Mouse (Mus musculus): Measurements from ENCODE around the gene Gabbr2. TPM values are rescaled to one million over a fixed set of nuclear protein-coding genes. Genes with fewer than 3 reads are reported as not detected.
"Not testable (repeated sequence)": the region's sequence is repeated elsewhere in the genome, so short reads cannot be mapped to it uniquely, and the experiment has no call there.

The Gabbr2 gene
- polyA plus RNA-seq, 1 experiment from 2014 or later, result 0.14 TPM

- TF ChIP-seq CTCF (IDR thresholded peaks at IDR 0.05; ENCODE audit: low read depth), result peak; percentile 76
- ATAC-seq, result peak; percentile 95
- Histone ChIP-seq H3K27me3 (replicated peaks; ENCODE audit: control insufficient read depth, insufficient read depth, low read length) (0 out of 2 replicates have a peak, but pooled peaks cover 4% of the 10 kb centered on the region), H3K36me3 (ENCODE audit: control insufficient read depth, insufficient read depth) (no peaks in the 10 kb centered on the region; the same call in 1 of the 2 replicates), H3K9me3 (ENCODE audit: control insufficient read depth) (no peaks in the 10 kb centered on the region), H3K4me3 (ENCODE audit: low read depth, low read length) (peak within 1 kb of the TSS; percentile 75), H3K9ac (ENCODE audit: low read depth, low read length) (peak within 1 kb of the TSS; percentile 83), H3K27ac (ENCODE audit: low read depth, low read length) (peak within 1 kb of the TSS; percentile 87), H3K4me1 (replicated peaks; ENCODE audit: control insufficient read depth, insufficient read depth, low read length) (peaks cover 8% of the 10 kb centered on the region; the same call in 1 of the 2 replicates), H3K4me2 (replicated peaks; ENCODE audit: low read depth) (peak within 1 kb of the TSS; percentile 91)
- under 1% methylated on average over 64 of the region's 69 CpGs for WGBS
These were observed 341.5 kb downstream of the Gabbr2 start, which contains the start of gene Tbc1d2 for GRCm38 (mm10) chr4:46650086-46650753. Gene Tbc1d2, minus strand, starts transcription at chr4:46650209.

- Histone ChIP-seq H3K27me3 (replicated peaks; ENCODE audit: control insufficient read depth, insufficient read depth, low read length) (0 out of 2 replicates have a peak, but pooled peaks cover 4% of the 10 kb centered on the region), H3K9me3 (ENCODE audit: control insufficient read depth) (no peaks in the 10 kb centered on the region), H3K4me1 (replicated peaks; ENCODE audit: control insufficient read depth, insufficient read depth, low read length) (peaks cover 8% of the 10 kb centered on the region; the same call in 1 of the 2 replicates), H3K4me3 (ENCODE audit: low read depth, low read length) (peak overlapping the region; percentile 75), H3K27ac (ENCODE audit: low read depth, low read length) (peak overlapping the region; percentile 87; the same call in 1 of the 2 replicates), H3K36me3 (ENCODE audit: control insufficient read depth, insufficient read depth) (no peaks in the 10 kb centered on the region; the same call in 1 of the 2 replicates), H3K9ac (ENCODE audit: low read depth, low read length) (peak overlapping the region; percentile 83; the same call in 1 of the 2 replicates), H3K4me2 (replicated peaks; ENCODE audit: low read depth) (peak overlapping the region; percentile 91)
- 0 out of 2 replicates have a peak, but pooled peaks have one; percentile 25 for ATAC-seq
- TF ChIP-seq CTCF (IDR thresholded peaks at IDR 0.05; ENCODE audit: low read depth), result no peak
- 31% methylated on average over 4 of the region's 4 CpGs for WGBS
These were observed 342.5 kb downstream of the Gabbr2 start for GRCm38 (mm10) chr4:46649161-46649560.

- H3K27me3 ChIP-seq (replicated peaks; ENCODE audit: control insufficient read depth, insufficient read depth, low read length), result no peaks in the 10 kb centered on the region
- no peaks in the 10 kb centered on the region for H3K9me3 ChIP-seq (ENCODE audit: control insufficient read depth)
- no peak for TF ChIP-seq CTCF (IDR thresholded peaks at IDR 0.05; ENCODE audit: low read depth)
- 75% methylated on average over 8 of the region's 8 CpGs for WGBS
- peak overlapping the region; percentile 72 for H3K27ac ChIP-seq (ENCODE audit: low read depth, low read length)
- no peak overlapping the region for H3K4me3 ChIP-seq (ENCODE audit: low read depth, low read length)
- H3K9ac ChIP-seq (ENCODE audit: low read depth, low read length), result no peak overlapping the region
- no peak for ATAC-seq
- no peaks in the 10 kb centered on the region; the same call in 1 of the 2 replicates for H3K36me3 ChIP-seq (ENCODE audit: control insufficient read depth, insufficient read depth)
- H3K4me1 ChIP-seq (replicated peaks; ENCODE audit: control insufficient read depth, insufficient read depth, low read length), result peaks cover under 1% of the 10 kb centered on the region; the same call in 1 of the 2 replicates
- no peak overlapping the region for H3K4me2 ChIP-seq (replicated peaks; ENCODE audit: low read depth)
These were observed 348.0 kb downstream of the Gabbr2 start for GRCm38 (mm10) chr4:46643676-46644112.

DNA sequence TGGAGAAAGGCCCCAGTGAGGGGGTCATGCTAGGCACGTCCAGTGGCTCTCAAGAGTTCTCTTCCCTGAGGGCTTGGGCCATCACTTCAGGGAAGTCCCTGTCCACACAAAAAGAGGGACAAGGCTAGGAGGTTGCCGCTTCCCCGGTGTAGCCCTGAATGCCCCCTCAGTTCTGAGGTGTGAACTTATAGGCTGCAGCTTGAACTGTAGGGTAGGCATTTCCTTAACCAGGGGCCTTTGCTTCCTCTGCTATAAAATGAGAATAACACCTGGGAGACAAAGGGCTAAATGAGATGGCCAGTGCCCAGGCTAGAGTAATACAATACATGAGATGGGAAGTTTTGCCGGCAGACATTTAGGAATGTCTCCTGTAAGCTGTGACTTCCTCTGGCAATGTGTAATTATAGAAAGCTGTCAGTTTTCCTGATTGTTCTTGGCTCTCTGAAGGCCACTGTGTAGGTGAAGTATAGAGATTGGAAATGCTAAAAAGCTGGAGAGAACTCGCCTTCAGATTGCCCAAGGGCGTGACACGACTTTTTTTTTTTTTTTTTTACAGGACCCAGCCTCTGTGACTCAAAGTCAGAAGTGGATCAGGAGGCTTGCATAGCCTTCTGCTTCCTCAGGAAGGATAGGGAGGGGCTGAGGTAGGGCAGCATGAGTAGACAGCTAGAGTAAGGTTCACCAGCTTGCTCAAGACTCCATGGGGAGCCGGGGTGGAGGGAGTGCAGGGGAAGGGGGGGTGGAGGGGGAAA is 348.6 kb downstream of the Gabbr2 start:
- Histone ChIP-seq H3K27me3 (replicated peaks; ENCODE audit: control insufficient read depth, insufficient read depth, low read length) (no peaks in the 10 kb centered on the region), H3K4me1 (replicated peaks; ENCODE audit: control insufficient read depth, insufficient read depth, low read length) (no peaks in the 10 kb centered on the region; the same call in 1 of the 2 replicates), H3K4me3 (ENCODE audit: low read depth, low read length) (no peak overlapping the region), H3K27ac (ENCODE audit: low read depth, low read length) (peak overlapping the region; percentile 72), H3K9me3 (ENCODE audit: control insufficient read depth) (no peaks in the 10 kb centered on the region), H3K36me3 (ENCODE audit: control insufficient read depth, insufficient read depth) (no peaks in the 10 kb centered on the region; the same call in 1 of the 2 replicates), H3K9ac (ENCODE audit: low read depth, low read length) (no peak overlapping the region), H3K4me2 (replicated peaks; ENCODE audit: low read depth) (no peak overlapping the region)
- 54% methylated on average over 8 of the region's 8 CpGs for WGBS
- ATAC-seq, result peak; percentile 92
- TF ChIP-seq CTCF (IDR thresholded peaks at IDR 0.05; ENCODE audit: low read depth), result no peak

DNA sequence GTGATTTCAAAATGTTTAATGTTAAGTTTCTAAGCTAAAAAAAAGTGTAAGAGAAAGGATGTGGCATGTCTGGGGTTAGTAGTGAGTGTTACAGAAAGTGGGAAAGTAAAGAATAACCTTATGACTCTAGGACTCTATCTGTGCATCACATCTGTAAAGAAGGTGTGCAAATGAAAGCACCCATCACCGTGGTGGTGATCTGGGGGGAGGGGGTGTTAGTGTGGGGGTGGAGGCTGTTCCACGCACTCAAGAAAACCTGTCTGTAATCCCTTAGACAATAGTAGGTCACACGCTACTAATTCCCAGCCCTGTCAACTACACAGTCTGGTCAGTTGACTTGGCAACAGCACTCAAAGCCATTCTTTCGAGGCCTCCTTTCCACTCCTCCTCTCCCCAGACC is 350.4 kb downstream of the Gabbr2 start:
- ATAC-seq, result no peak
- no peak for TF ChIP-seq CTCF (IDR thresholded peaks at IDR 0.05; ENCODE audit: low read depth)
- Histone ChIP-seq H3K4me2 (replicated peaks; ENCODE audit: low read depth) (no peak overlapping the region), H3K4me1 (replicated peaks; ENCODE audit: control insufficient read depth, insufficient read depth, low read length) (no peaks in the 10 kb centered on the region; the same call in 1 of the 2 replicates), H3K27me3 (replicated peaks; ENCODE audit: control insufficient read depth, insufficient read depth, low read length) (no peaks in the 10 kb centered on the region), H3K9me3 (ENCODE audit: control insufficient read depth) (no peaks in the 10 kb centered on the region), H3K9ac (ENCODE audit: low read depth, low read length) (no peak overlapping the region), H3K36me3 (ENCODE audit: control insufficient read depth, insufficient read depth) (no peaks in the 10 kb centered on the region; the same call in 1 of the 2 replicates), H3K4me3 (ENCODE audit: low read depth, low read length) (no peak overlapping the region), H3K27ac (ENCODE audit: low read depth, low read length) (no peak overlapping the region)
- WGBS, result 77% methylated on average over 4 of the region's 4 CpGs

- Histone ChIP-seq H3K4me3 (ENCODE audit: low read depth, low read length) (no peak overlapping the region), H3K9ac (ENCODE audit: low read depth, low read length) (no peak overlapping the region), H3K27me3 (replicated peaks; ENCODE audit: control insufficient read depth, insufficient read depth, low read length) (no peaks in the 10 kb centered on the region), H3K4me2 (replicated peaks; ENCODE audit: low read depth) (no peak overlapping the region), H3K36me3 (ENCODE audit: control insufficient read depth, insufficient read depth) (no peaks in the 10 kb centered on the region), H3K27ac (ENCODE audit: low read depth, low read length) (no peak overlapping the region), H3K4me1 (replicated peaks; ENCODE audit: control insufficient read depth, insufficient read depth, low read length) (no peaks in the 10 kb centered on the region; the same call in 1 of the 2 replicates), H3K9me3 (ENCODE audit: control insufficient read depth) (no peaks in the 10 kb centered on the region)
- no peak for ATAC-seq
- no peak for TF ChIP-seq CTCF (IDR thresholded peaks at IDR 0.05; ENCODE audit: low read depth)
- WGBS, result 61% methylated on average over 8 of the region's 8 CpGs
These were observed 351.8 kb downstream of the Gabbr2 start for GRCm38 (mm10) chr4:46639866-46640265.

GRCm38 (mm10) chr4:46637250-46637649 is 354.4 kb downstream of the Gabbr2 start:
- H3K4me3 ChIP-seq (ENCODE audit: low read depth, low read length); H3K4me1 ChIP-seq (replicated peaks; ENCODE audit: control insufficient read depth, insufficient read depth, low read length); H3K4me2 ChIP-seq (replicated peaks; ENCODE audit: low read depth); ATAC-seq; H3K27me3 ChIP-seq (replicated peaks; ENCODE audit: control insufficient read depth, insufficient read depth, low read length); H3K27ac ChIP-seq (ENCODE audit: low read depth, low read length); H3K36me3 ChIP-seq (ENCODE audit: control insufficient read depth, insufficient read depth); H3K9ac ChIP-seq (ENCODE audit: low read depth, low read length); H3K9me3 ChIP-seq (ENCODE audit: control insufficient read depth): not testable (repeated sequence)
- WGBS, result 92% methylated on average over 10 of the region's 10 CpGs
